Mouse (Mus musculus): ENCODE measurements at regions not wholly inside any gene's neighbourhood (a gene's known extent, or its start where the extent isn't known, plus 50 kb on each side); places are given as distances from the start of the nearest gene placed in this dataset.

DNA sequence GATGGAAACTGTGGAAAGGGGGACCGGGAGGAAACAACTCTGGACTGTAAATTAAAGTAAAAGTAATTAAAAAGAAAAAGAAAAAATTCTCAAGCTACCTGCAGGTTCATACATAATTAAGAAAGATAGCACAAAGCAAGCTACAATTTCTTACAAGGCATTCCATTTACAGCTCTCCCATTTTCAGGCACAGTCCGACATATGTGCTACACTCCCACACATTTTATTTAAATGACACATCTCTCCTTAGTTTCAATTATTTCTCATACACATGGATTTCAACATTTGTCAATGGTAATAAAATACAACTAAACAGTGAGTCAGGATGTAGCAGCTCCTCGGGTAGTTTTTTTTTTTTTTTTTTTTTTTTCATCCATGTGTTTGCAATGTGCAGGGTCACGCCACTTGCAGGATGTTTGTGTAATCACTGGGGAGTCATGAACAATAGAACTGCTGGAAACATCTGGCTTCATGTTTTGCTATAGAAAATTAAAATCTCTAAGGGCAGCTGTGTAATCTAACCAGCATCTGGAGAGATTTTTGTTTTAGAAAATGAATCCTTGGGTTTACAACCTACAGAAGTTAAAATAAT, 279.8 kb upstream of the Col3a1 start:
- TF ChIP-seq CTCF (IDR thresholded peaks at IDR 0.05; ENCODE audit: extremely low read depth, insufficient read length, insufficient replicate concordance, low read depth, low read length) = no peak
- no peak for TF ChIP-seq POLR2A (IDR thresholded peaks at IDR 0.05; ENCODE audit: low read depth, low read length)
